Mouse (Mus musculus) hindbrain, embryonic 10.5 days (tissue): ENCODE measurements at regions not wholly inside any gene's neighbourhood (a gene's known extent, or its start where the extent isn't known, plus 50 kb on each side); places are given as distances from the start of the nearest gene placed in this dataset.
A peak's percentile ranks its signal among the peaks of the same experiment; 100 is the strongest.

Source experiments
- DNase-seq: peaks from one replicate; pipeline ENCODE4 v3.0.0-alpha.2; 2017; ENCODE audit warnings: low spot score
- H3K27ac ChIP-seq: fragments of 300-500 bp; sonication (generic); 2 replicates; pipeline ENCODE4 v1.5.1; 2016; ENCODE audit warnings: mild to moderate bottlenecking, moderate library complexity
- H3K27me3 ChIP-seq: fragments of 300-500 bp; sonication (generic); 2 replicates; pipeline ENCODE4 v1.6.1; 2016; ENCODE audit warnings: mild to moderate bottlenecking; ENCODE audit not compliant: poor library complexity, insufficient read depth, severe bottlenecking
- H3K36me3 ChIP-seq: fragments of 300-500 bp; sonication (generic); 2 replicates; pipeline ENCODE4 v1.6.1; 2016; ENCODE audit warnings: mild to moderate bottlenecking, moderate library complexity
- H3K4me1 ChIP-seq: fragments of 300-500 bp; sonication (generic); replicated peaks from 2 replicates; pipeline ENCODE4 v1.6.1; 2016; ENCODE audit warnings: mild to moderate bottlenecking
- H3K4me3 ChIP-seq: fragments of 300-500 bp; sonication (generic); 2 replicates; pipeline ENCODE4 v1.5.1; 2016; ENCODE audit warnings: mild to moderate bottlenecking, moderate library complexity
- H3K9me3 ChIP-seq: fragments of 300-500 bp; sonication (generic); 2 replicates; pipeline ENCODE4 v1.6.1; 2016; ENCODE audit warnings: mild to moderate bottlenecking, moderate library complexity
- WGBS: fragments of 180-500 bp; shearing (Covaris S2); methylation state at CpG from one replicate; pipeline ENCODE4 v1.1.7; 2016; 5-methylcytosine and 5-hydroxymethylcytosine counted together

DNA sequence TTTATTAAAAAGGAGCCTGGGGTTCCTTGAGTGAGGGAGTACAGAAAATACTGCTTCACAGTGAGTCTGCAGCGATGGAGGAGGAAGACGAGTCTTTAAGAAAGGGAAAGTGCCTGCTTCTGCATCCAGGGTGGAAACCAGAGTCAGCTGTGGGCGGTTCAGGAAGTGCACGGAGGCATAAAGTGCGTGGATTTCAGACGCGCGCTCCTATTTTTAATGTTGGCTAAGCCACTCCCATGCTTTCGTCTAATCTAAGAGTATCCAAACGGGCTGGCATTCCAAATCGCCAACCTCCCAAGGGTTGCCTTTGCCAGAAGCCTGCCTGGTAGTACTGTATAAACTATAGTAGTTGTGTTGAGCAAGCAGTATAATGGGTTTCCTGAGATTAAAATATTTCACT is 50.4 kb upstream of the Nap1l1 start:
- no peak for DNase-seq

More for the DNA sequence above, 50.4 kb upstream of the Nap1l1 start:
- Histone ChIP-seq H3K27ac (peak overlapping the region; percentile 79), H3K36me3 (no peaks in the 10 kb centered on the region), H3K27me3 (peaks cover 10% of the 10 kb centered on the region; the same call in 1 of the 2 replicates), H3K4me1 (peaks cover 34% of the 10 kb centered on the region), H3K9me3 (no peaks in the 10 kb centered on the region), H3K4me3 (peak overlapping the region; percentile 26)
- WGBS: 31% methylated on average over 11 of the region's 11 CpGs
